Mouse (Mus musculus): ENCODE data around the gene Mapk11.

Mapk11 gene

GRCm38 (mm10) chr15:89149271-89150040, at the start of gene Mapk11:
Mapk11 (minus strand) TSS chr15:89149628.
- DNase-seq (ENCODE audit: inconsistent ontology term): no peak

GRCm38 (mm10) chr15:89197056-89197455, 47.6 kb upstream of the Mapk11 start:
- DNase-seq (ENCODE audit: inconsistent ontology term): no peak

GRCm38 (mm10) chr15:89196313-89196706, 46.9 kb upstream of the Mapk11 start, which contains the start of gene Dennd6b:
Dennd6b (minus strand) TSS chr15:89196496.
- peak; percentile 98 for DNase-seq (ENCODE audit: inconsistent ontology term)

- DNase-seq (ENCODE audit: inconsistent ontology term): peak; percentile 96
These were observed 46.4 kb upstream of the Mapk11 start for GRCm38 (mm10) chr15:89195690-89196312.

GRCm38 (mm10) chr15:89195261-89195681, 45.8 kb upstream of the Mapk11 start:
- no peak for DNase-seq (ENCODE audit: inconsistent ontology term)

- no peak for DNase-seq (ENCODE audit: inconsistent ontology term)
These were observed 35.5 kb upstream of the Mapk11 start for GRCm38 (mm10) chr15:89184937-89185227.

GRCm38 (mm10) chr15:89184141-89184936, 34.9 kb upstream of the Mapk11 start:
- no peak for DNase-seq (ENCODE audit: inconsistent ontology term)

- no peak for DNase-seq (ENCODE audit: inconsistent ontology term)
These were observed 33.4 kb upstream of the Mapk11 start for GRCm38 (mm10) chr15:89182842-89183241.

GRCm38 (mm10) chr15:89182328-89182741, 32.9 kb upstream of the Mapk11 start:
- DNase-seq (ENCODE audit: inconsistent ontology term): peak; percentile 65

- no peak for DNase-seq (ENCODE audit: inconsistent ontology term)
These were observed 32.3 kb upstream of the Mapk11 start for GRCm38 (mm10) chr15:89181561-89182270.

- peak; percentile 97 for DNase-seq (ENCODE audit: inconsistent ontology term)
These were observed 31.3 kb upstream of the Mapk11 start, which contains the start of gene Plxnb2 for GRCm38 (mm10) chr15:89180571-89181229. Plxnb2 (minus strand) TSS chr15:89180788.

GRCm38 (mm10) chr15:89180081-89180541, 30.7 kb upstream of the Mapk11 start:
- DNase-seq (ENCODE audit: inconsistent ontology term): no peak

- DNase-seq (ENCODE audit: inconsistent ontology term): no peak
These were observed 30.2 kb upstream of the Mapk11 start for GRCm38 (mm10) chr15:89179630-89179964.

- peak; percentile 94 for DNase-seq (ENCODE audit: inconsistent ontology term)
These were observed 29.7 kb upstream of the Mapk11 start for GRCm38 (mm10) chr15:89178954-89179629.

- peak; percentile 51 for DNase-seq (ENCODE audit: inconsistent ontology term)
These were observed 28.9 kb upstream of the Mapk11 start for GRCm38 (mm10) chr15:89178260-89178860.

- DNase-seq (ENCODE audit: inconsistent ontology term): no peak
These were observed 28.3 kb upstream of the Mapk11 start for GRCm38 (mm10) chr15:89177576-89178259.

GRCm38 (mm10) chr15:89177121-89177520, 27.7 kb upstream of the Mapk11 start:
- DNase-seq (ENCODE audit: inconsistent ontology term): peak; percentile 81

- DNase-seq (ENCODE audit: inconsistent ontology term): no peak
These were observed 26.2 kb upstream of the Mapk11 start for GRCm38 (mm10) chr15:89175411-89176155.

- DNase-seq (ENCODE audit: inconsistent ontology term): no peak
These were observed 25.5 kb upstream of the Mapk11 start for GRCm38 (mm10) chr15:89174889-89175339.
